Mouse (Mus musculus) gastrocnemius, adult 18-20 months (tissue): ENCODE data around the gene Sult5a1. TPM values are rescaled to one million over a fixed set of nuclear protein-coding genes. Genes with fewer than 3 reads are reported as not detected.

Experiments used
- DNase-seq: peaks from one replicate; pipeline ENCODE4 v3.0.0; 2021; ENCODE audit warnings: low spot score
- microRNA-seq: library from miRNA; unstranded; fragments of <30 nt; microRNA quantifications from one replicate; pipeline ENCODE4 v1.2.0, GENCODE M21; 2021
- total RNA-seq, 2 experiments: library from RNA; stranded (reverse); gene quantifications; 2 replicates each; pipeline ENCODE4 v1.2.3; 2021

Gene Sult5a1
- total RNA-seq, 2 experiments from 2014 or later, result 1.7 to 2.2 TPM

DNA sequence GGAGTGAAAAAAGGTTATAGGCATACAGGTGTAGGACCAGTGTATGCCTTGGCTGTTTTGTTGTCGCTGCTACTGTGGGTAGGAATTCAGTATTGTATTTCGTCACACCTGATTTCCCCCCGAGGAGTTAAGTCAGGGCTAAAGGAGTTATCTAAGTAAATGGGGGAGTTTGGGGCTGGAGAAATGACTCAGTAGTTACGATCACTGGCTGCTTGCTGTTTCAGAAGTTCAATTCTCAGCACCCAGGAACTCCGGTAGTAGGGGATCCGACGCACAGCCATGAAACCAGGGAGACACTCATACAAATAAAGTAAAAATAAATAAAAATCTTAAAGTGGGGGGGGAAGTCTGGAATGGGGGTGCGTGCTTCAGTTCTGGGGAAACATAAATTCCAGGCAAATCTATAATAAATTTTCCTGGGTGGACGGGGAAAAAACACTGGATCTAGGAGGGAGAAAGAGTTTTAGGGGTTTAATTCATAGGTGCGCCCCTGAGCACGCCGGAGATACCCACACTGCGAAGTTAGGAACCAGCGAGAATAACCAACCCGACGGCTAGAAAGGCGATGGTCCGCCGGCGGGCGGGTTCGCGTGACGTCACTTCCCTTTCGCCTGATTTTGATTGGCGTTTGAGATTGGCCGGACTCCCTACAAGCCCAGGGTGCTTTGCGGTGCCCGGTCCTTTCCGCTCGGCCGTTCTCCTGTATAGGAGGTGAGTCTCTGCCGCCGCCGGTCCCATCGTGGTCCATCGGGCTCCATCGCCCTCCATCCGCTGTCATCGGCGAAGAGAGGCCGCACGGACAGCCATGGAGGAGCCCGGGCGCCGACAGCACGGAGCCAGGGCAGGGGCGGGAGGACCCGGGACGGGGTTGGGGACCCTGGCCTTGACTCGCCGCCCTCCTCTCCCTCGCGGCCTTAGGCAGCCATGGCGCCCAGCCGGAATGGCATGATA, 56.1 kb downstream of the Sult5a1 start, which contains the start of gene Rpl13:
Gene Rpl13 (plus strand): TSS at position 616 of the 951 bp plus-strand sequence.
- peak; percentile 98 for DNase-seq

DNA sequence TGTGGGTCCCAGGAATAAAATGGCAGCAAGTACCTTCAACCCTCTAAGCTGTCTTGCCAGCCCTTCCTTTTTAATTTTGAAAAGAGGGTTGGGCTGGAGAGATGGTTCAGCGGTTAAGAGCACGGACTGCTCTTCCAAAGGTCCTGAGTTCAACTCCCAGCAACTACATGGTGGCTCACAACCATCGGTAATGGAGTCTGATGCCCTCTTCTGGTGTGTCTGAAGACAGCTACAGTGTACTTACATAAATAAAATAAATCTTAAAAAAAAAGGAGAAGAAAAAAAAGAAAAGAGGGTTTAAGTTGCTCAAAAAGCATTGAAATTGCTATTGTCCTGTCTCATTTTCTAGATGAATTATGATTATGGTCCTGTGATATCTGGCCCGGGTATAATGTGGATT, 56.9 kb downstream of the Sult5a1 start:
- no peak for DNase-seq

DNA sequence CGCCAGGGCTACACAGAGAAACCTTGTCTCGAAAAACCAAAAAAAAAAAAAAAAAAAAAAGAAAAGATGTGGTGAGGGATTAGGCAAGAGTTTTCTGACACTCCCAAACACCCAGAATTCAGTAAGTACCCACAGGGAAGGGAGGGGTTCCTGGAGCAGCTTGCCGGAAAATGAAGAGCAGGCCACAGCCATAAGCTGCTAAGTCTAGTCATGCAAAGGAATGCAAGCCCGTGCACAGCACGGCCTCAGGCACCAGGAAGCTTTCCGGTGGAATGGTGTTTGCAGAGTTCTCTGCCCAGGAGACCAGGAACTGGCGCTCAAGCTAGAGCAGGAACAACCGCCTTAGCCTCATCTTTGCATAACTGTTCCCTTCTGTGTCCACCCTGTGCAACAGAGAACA, 57.8 kb downstream of the Sult5a1 start:
- no peak for DNase-seq

DNA sequence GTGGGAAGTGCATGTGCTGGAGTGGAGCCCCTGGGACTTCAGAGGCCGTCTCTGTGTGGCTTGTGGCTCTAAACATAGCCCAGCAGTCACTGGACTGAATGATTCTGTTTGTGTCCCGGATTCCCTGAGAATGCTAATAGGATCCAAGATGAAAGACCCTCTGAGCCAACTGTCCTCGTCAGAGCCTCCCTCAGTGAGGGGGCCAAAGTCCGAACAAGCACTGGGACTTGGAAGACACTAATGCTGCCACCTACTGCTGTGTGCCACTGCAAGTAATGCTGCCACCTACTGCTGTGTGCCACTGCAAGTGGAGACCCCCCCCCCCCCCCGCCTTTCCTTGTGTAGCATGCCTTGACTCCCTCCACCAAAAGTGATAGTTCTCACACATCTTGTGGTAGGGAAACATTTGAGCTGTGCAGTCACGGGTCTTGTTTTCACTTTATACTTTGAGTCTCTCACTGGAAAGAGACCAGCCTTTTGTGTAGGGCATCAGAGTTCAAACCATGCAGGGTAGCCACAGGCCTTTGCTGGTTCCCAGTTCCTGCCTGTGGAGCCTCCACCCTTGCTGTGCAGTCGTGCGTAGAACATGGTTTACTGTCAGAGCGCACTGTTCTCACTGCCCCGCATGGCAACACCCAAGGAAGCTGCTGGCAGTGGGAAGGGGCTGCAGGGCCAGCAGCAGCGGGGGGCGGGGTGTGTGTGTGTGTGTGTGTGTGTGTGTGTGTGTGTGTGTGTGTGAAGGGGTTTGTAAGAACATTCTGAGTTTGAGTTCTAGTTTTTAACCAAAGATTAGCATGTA, 60.1 kb downstream of the Sult5a1 start:
- DNase-seq, result no peak

DNA sequence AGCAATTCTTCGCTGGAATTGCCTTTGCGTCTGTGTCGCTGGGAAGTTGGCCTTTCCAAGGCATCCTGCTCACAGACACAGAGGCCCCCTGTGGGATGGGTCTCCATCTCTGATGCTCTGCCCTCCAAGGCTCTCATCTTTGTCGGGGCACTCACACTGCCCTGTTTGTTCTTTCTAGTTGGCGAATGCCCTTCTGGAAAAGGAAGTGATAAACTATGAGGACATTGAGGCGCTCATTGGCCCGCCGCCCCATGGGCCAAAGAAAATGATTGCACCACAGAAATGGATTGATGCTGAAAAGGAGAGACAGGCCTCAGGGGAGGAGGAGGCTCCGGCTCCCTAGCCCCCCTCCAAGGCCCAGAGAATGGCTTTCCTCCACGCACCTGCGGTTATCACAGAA, 60.9 kb downstream of the Sult5a1 start:
- no peak for DNase-seq

Small RNA genes lying within 50 kb of the gene (microRNA-seq; reads per million reads assigned to microRNA genes)
- gene Mir7079 (not detected), gene Mir7080 (not detected)

Other genes with a start within 250 kb of the Sult5a1 start
- 10 to 100 TPM; 61.1 to 68.9 TPM for gene Ankrd11, start 116.0 kb downstream of the Sult5a1 start, total RNA-seq
- 10 to 100 TPM; 73.9 to 77.4 TPM for gene Spg7, start 95.4 kb downstream of the Sult5a1 start, total RNA-seq
- gene Rpl13, start 56.0 kb downstream of the Sult5a1 start, total RNA-seq, result 100 to 1,000 TPM; 432 to 435 TPM
- under 1 TPM in 1 of 2 experiments, not detected in 1; 0.14 TPM for gene Cpne7, start 40.9 kb downstream of the Sult5a1 start, total RNA-seq
- gene Dpep1, start 27.9 kb upstream of the Sult5a1 start, total RNA-seq, result 10 to 100 TPM in 1 of 2 experiments, 1 to 10 TPM in 1; 8.9 to 14.4 TPM
- gene Chmp1a, start 54.4 kb upstream of the Sult5a1 start, total RNA-seq, result 10 to 100 TPM; 57.2 to 68.0 TPM
- 1 to 10 TPM in 1 of 2 experiments, under 1 TPM in 1; 0.83 to 2.1 TPM for gene Spata33, start 54.5 kb upstream of the Sult5a1 start, total RNA-seq
- 10 to 100 TPM; 11.6 to 12.1 TPM for gene Cdk10, start 66.5 kb upstream of the Sult5a1 start, total RNA-seq
- gene Spata2l, start 77.9 kb upstream of the Sult5a1 start, total RNA-seq, result 1 to 10 TPM; 1.1 to 1.7 TPM
- gene Zfp276, start 95.9 kb upstream of the Sult5a1 start, total RNA-seq, result 1 to 10 TPM; 5.1 to 5.2 TPM
- gene Vps9d1, start 96.0 kb upstream of the Sult5a1 start, total RNA-seq, result 10 to 100 TPM; 17.2 to 18.8 TPM
- not detected for gene Fanca, start 160.3 kb upstream of the Sult5a1 start, total RNA-seq
- under 1 TPM in 1 of 2 experiments, not detected in 1; 0.09 TPM for gene Spire2, start 174.4 kb upstream of the Sult5a1 start, total RNA-seq
- 100 to 1,000 TPM; 128 to 130 TPM for gene Tcf25, start 215.4 kb upstream of the Sult5a1 start, total RNA-seq
- gene Mc1r, start 248.8 kb upstream of the Sult5a1 start, total RNA-seq, result not detected